Mouse (Mus musculus) midbrain, embryonic 16.5 days (tissue): ENCODE results near the gene Vmn1r183. TPM values are rescaled to one million over a fixed set of nuclear protein-coding genes. Genes with fewer than 3 reads are reported as not detected.
"Not testable (repeated sequence)": the region's sequence is repeated elsewhere in the genome, so short reads cannot be mapped to it uniquely, and the experiment has no call there.

ENCODE experiments used
- ATAC-seq: fragments of 200-750 bp; cut with Nextera tagmentation; 2 replicates; pipeline ENCODE4 v1.8.0; 2017; ENCODE audit warnings: moderate TSS enrichment
- H3K27ac ChIP-seq: fragments of 300-500 bp; sonication (generic); 2 replicates; pipeline ENCODE4 v1.5.1; 2014; ENCODE audit warnings: mild to moderate bottlenecking, low read length, mixed read lengths
- H3K27me3 ChIP-seq: fragments of 300-500 bp; sonication (generic); 2 replicates; pipeline ENCODE4 v1.6.1; 2014; ENCODE audit warnings: low read depth, low read length, mixed read lengths; ENCODE audit not compliant: control insufficient read depth, insufficient read depth
- H3K36me3 ChIP-seq: fragments of 300-500 bp; sonication (generic); 2 replicates; pipeline ENCODE4 v1.6.1; 2014; ENCODE audit warnings: mild to moderate bottlenecking, low read length, moderate library complexity, mixed read lengths; ENCODE audit not compliant: control insufficient read depth, insufficient read depth
- H3K4me1 ChIP-seq: fragments of 300-500 bp; sonication (generic); 2 replicates; pipeline ENCODE4 v1.6.1; 2014; ENCODE audit warnings: mild to moderate bottlenecking, low read length, mixed read lengths; ENCODE audit not compliant: control insufficient read depth, insufficient read depth
- H3K4me2 ChIP-seq: fragments of 300-500 bp; sonication (generic); 2 replicates; pipeline ENCODE4 v1.6.1; 2014; ENCODE audit warnings: mild to moderate bottlenecking, low read length, mixed read lengths
- H3K4me3 ChIP-seq: fragments of 300-500 bp; sonication (generic); 2 replicates; pipeline ENCODE4 v1.5.1; 2014; ENCODE audit warnings: low read depth, mild to moderate bottlenecking, low read length, moderate library complexity, mixed read lengths
- H3K9ac ChIP-seq: fragments of 300-500 bp; sonication (generic); 2 replicates; pipeline ENCODE4 v1.6.1; 2014; ENCODE audit warnings: low read depth, low read length, mixed read lengths
- H3K9me3 ChIP-seq: fragments of 300-500 bp; sonication (generic); replicated peaks from 2 replicates; pipeline ENCODE4 v1.6.1; 2014; ENCODE audit warnings: mild to moderate bottlenecking, low read length, mixed read lengths; ENCODE audit not compliant: control insufficient read depth, poor library complexity, severe bottlenecking
- WGBS: fragments of 180-500 bp; shearing (Covaris S2); extraction: QIAGEN DNeasy Blood & Tissue Kit; methylation state at CpG from one replicate; pipeline ENCODE4 v1.1.7; 2014; 5-methylcytosine and 5-hydroxymethylcytosine counted together
- polyA plus RNA-seq: library from polyadenylated mRNA; unstranded; fragments of >200 nt; fragmentation: Nextera tagmentation; extraction: Ambion mirVana; gene quantifications from 2 replicates; pipeline ENCODE4 v1.2.1, GENCODE M21; 2015

The Vmn1r183 gene
- polyA plus RNA-seq, result not detected in 2 replicates

DNA sequence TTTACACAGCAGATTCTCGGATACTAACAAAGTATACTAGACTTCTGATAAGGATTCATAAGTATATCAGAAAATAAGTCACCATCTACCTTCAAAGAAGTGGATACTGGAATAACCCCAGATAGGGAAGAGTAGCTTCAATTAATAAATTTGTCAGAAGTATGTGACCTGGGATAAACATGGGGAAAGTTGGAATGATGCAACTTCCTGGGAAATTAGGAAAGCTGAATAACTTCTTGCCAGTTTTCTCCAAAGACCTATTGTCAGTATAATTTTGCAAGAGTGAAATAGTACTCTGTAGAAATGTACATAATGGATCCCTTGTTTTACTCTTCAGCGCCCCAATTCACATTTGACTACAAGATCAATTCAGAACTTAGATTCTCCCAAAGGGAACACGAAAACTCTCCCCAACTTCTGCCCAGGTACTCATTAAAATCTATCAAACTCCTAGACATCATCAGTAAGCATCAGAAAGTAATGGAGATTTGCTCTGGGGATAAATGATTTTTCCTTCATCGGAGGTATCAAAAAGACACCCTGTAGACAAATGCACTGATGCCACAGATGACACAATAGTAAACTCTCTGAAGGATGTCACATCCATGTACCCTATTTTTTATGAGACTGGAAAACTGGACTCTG, at the start of gene Vmn1r183:
Vmn1r183 (plus strand) TSS at position 595 of the 645 bp plus-strand sequence.
- H3K27me3 ChIP-seq, result no peaks in the 10 kb centered on the region
- H3K36me3 ChIP-seq, result no peaks in the 10 kb centered on the region
- WGBS, result 81% methylated on average over 4 of the region's 4 CpGs
- ATAC-seq, result no peak
- H3K4me2 ChIP-seq, result no peak within 1 kb of the TSS
- no peaks in the 10 kb centered on the region for H3K4me1 ChIP-seq
- no peak within 1 kb of the TSS for H3K4me3 ChIP-seq
- no peaks in the 10 kb centered on the region for H3K9me3 ChIP-seq
- no peak within 1 kb of the TSS for H3K27ac ChIP-seq
- H3K9ac ChIP-seq, result no peak within 1 kb of the TSS

DNA sequence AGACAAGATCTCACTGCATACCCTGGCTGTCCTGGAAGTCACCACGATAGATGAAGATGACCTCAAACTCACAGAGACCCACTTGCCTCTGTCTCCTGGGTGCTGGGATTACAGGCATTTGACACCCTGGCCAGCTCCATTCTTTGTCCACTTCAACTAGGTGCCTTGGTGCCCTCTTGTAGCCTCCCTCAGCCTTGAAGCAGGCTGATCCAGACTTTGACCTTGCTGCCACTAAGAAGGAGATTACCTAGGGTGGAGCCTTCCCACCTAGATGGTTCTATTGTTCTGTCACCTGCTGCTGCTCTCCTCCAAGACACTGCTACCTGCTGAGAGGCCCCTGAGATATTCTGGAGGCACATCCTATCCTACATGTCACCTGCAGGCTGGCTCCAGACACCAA, 21.4 kb downstream of the Vmn1r183 start:
- H3K27me3 ChIP-seq, H3K4me2 ChIP-seq, ATAC-seq, H3K4me1 ChIP-seq, H3K36me3 ChIP-seq, H3K4me3 ChIP-seq, H3K9ac ChIP-seq, H3K9me3 ChIP-seq, H3K27ac ChIP-seq: not testable (repeated sequence)
- 43% methylated on average over 1 of the region's 1 CpGs for WGBS

DNA sequence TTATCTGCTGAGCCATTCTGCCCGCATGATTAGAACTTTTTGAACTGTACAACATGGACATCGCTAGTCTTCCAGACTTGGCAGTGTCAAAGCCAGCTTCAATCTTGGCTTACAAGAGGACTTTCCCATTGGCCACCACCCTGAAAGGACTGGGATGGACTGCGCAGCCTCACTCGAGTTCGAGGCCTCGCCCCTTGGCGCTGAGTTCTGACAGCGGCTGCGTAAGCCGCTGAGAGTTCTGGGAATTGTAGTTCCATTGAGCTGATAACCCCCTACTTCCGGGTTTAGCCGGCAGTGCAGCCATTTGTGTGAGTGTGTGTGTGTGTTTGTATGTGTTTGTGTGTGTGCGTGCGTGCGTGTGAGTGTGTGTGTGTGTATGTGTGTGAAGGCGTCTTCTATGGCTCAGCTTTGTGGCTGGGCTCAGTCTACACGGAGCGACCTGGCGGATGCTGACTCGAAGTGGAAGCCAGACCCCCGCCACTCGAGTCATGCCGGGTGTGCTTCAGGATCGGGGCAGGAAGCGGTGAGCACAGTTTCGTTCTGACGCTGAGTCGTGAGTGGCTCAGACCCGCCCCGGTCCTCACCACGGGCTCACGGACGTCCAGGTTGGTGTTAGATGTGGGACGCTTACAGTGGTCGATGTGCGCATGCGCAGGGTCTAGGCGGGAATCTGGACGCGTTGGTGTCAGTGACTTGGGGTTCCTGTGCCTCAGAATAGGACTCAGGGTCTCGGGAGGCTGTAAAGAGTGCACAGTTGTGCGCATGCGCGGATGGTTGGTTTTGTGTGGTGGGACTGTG, 28.8 kb downstream of the Vmn1r183 start, which contains the start of gene Zfp180:
Zfp180 (plus strand) TSS at position 291 of the 798 bp plus-strand sequence.
- peak; percentile 97 for ATAC-seq
- peak within 1 kb of the TSS; percentile 82 for H3K9ac ChIP-seq
- H3K4me3 ChIP-seq, result peak within 1 kb of the TSS; percentile 55
- peaks cover 15% of the 10 kb centered on the region for H3K4me1 ChIP-seq
- H3K36me3 ChIP-seq, result peaks cover 15% of the 10 kb centered on the region
- peak within 1 kb of the TSS; percentile 83 for H3K4me2 ChIP-seq
- H3K27ac ChIP-seq, result peak within 1 kb of the TSS; percentile 75
- H3K9me3 ChIP-seq, result peaks cover 11% of the 10 kb centered on the region
- no peaks in the 10 kb centered on the region; the same call in 1 of the 2 replicates for H3K27me3 ChIP-seq
- WGBS, result 20% methylated on average over 44 of the region's 44 CpGs

DNA sequence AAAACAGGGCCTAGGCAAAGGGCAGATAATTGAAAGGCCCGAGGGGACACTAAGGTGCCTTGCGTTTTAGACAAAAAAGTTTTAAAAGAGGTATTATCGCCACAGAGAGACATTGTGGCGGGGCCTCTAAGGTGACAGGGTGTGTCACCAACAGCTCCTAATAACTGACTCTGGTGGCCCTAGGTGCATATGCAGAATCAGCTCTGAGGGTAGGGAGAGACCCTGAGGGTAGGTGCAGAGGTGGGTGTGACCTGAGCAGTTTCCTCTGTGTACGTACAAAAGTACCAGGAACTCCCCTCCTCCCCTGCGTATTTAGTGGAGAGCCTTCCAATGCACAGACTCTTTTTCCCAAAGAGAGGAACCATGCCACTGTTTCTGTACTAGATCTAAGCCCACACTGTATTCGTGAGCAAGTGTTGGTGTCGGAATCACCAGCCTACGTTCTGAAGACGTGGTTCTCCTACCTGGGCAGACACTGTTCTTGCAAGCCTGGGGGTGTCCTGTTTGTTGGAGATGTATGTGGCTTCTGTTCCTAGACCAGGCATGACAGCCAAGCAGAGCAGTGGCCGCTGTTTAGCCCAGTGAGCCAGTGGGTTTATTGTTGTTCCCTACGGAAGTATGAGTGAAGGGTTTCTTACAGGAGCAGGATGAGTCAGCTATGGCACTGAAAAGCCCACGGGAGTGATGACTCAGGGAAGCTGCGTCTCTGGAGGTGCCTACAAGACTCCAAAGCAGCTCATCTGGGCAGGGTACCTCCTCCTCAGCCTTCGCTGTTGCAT, 29.6 kb downstream of the Vmn1r183 start:
- Histone ChIP-seq H3K4me1 (peaks cover 15% of the 10 kb centered on the region), H3K36me3 (peaks cover 23% of the 10 kb centered on the region), H3K27ac (peak overlapping the region; percentile 75), H3K9ac (peak overlapping the region; percentile 82), H3K4me2 (peak overlapping the region; percentile 83), H3K9me3 (peaks cover 11% of the 10 kb centered on the region), H3K4me3 (peak overlapping the region; percentile 55), H3K27me3 (no peaks in the 10 kb centered on the region; the same call in 1 of the 2 replicates)
- ATAC-seq, result peak; percentile 27; the same call in 1 of the 2 replicates
- 59% methylated on average over 15 of the region's 15 CpGs for WGBS

DNA sequence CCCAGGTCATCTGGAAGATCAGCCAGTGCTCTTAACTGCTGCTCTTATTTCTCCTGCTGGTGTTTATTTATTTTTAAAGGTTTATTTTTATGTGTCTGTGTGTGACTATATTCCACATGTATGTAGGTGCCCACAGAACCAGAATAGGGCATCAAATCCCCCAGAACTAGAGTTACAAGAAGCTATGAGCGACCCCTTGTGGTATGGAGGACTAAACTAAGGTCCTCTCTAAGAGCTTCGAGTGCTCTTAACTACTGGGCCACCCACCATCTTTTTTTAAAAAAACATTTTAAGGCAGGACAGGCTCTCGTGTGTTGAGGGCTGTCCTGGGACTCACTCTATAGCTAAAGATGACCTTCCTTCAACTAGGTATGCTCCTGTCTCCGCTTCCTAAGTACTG, 33.8 kb downstream of the Vmn1r183 start:
- 98% methylated on average over 4 of the region's 4 CpGs for WGBS
- Histone ChIP-seq H3K4me2 (no peak overlapping the region), H3K4me3 (no peak overlapping the region), H3K9me3 (peaks cover 9% of the 10 kb centered on the region), H3K27me3 (no peaks in the 10 kb centered on the region), H3K36me3 (peaks cover 31% of the 10 kb centered on the region), H3K9ac (no peak overlapping the region), H3K4me1 (peaks cover 12% of the 10 kb centered on the region), H3K27ac (no peak overlapping the region)
- ATAC-seq, result no peak

DNA sequence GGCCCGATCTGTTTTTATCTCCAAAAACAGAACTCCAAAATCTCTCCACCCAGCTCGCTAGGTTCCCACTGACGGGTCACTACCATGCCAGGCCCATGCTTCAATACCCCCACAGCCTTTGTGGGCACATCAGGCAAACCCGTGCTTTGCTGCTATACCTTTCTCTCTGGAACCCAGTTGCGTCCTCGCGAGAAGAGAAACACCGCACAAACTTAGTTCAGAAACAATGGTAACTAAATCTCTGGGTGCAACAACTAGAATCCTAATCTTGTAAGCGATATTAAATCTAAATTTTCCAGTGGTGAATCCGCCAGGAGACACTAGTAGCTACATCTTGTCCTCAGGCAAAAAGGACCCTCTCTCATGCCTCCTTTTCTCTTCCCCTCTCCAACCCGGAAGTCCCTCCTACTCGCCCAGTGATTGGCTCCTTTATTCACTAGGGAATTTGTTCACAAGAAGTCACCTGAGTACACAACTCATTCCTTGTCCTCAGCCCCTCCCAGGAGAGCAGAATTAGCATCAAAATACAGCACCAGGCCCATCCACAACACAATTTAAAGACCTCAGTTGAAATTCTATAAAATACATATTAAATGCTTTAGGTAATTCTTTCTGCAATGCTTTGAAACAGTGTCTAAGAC, 34.6 kb downstream of the Vmn1r183 start:
- Histone ChIP-seq H3K27ac (no peak overlapping the region), H3K9me3 (peaks cover 7% of the 10 kb centered on the region), H3K36me3 (peaks cover 31% of the 10 kb centered on the region), H3K4me3 (no peak overlapping the region), H3K9ac (no peak overlapping the region), H3K27me3 (no peaks in the 10 kb centered on the region), H3K4me1 (peaks cover 9% of the 10 kb centered on the region), H3K4me2 (no peak overlapping the region)
- no peak for ATAC-seq
- 98% methylated on average over 12 of the region's 12 CpGs for WGBS

DNA sequence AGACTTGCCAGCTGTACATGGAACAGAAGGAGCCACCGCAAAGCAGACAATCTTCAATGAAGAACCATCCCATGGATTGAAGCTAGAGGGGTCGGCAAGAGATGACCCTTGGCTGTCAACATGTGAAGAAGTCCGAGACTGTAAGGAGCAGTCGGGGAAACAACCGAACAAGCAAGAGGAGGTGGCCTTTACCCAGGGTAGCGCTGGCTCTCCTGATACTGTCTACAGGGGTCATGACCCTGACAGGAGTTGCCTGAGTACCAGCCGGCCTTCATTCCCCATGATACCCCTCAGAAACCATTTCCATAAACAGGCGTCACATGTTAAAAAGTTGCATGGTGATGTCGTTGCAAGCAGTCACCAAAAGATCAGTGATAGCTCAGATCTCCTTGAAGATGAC, 51.3 kb downstream of the Vmn1r183 start:
- no peaks in the 10 kb centered on the region for H3K27me3 ChIP-seq
- no peak overlapping the region for H3K4me2 ChIP-seq
- no peak overlapping the region for H3K27ac ChIP-seq
- H3K36me3 ChIP-seq, result peaks cover 97% of the 10 kb centered on the region
- no peaks in the 10 kb centered on the region for H3K4me1 ChIP-seq
- ATAC-seq, result no peak
- WGBS, result 97% methylated on average over 9 of the region's 9 CpGs
- no peak overlapping the region for H3K4me3 ChIP-seq
- H3K9ac ChIP-seq, result no peak overlapping the region
- peaks cover 71% of the 10 kb centered on the region for H3K9me3 ChIP-seq

DNA sequence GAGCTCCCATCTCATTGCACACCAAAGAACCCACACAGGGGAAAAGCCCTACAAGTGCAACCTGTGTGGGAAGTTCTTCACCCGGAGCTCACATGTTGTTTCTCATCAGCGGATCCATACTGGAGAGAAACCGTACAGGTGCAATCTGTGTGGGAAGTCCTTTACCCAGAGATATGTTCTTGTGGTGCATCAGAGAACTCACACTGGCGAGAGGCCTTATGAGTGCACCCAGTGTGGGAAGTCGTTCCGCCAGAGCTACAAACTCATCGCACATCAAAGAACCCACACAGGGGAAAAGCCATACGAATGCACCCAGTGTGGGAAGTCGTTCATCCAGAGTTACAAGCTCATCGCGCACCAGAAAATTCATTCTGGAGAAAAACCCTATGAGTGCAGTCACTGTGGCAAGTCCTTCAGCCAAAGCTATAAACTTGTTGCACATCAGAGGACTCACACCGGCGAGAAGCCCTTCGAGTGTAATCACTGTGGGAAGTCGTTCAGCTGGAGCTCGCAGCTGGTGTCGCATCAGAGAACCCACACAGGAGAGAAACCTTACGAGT, 52.2 kb downstream of the Vmn1r183 start:
- peaks cover 66% of the 10 kb centered on the region for H3K9me3 ChIP-seq
- H3K27me3 ChIP-seq, result no peaks in the 10 kb centered on the region
- H3K4me2 ChIP-seq, result no peak overlapping the region
- no peak overlapping the region for H3K27ac ChIP-seq
- H3K36me3 ChIP-seq, result peaks cover 88% of the 10 kb centered on the region
- no peak overlapping the region for H3K9ac ChIP-seq
- no peaks in the 10 kb centered on the region for H3K4me1 ChIP-seq
- WGBS, result 95% methylated on average over 18 of the region's 18 CpGs
- H3K4me3 ChIP-seq, result no peak overlapping the region
- ATAC-seq, result no peak
